9 mouse cellular contexts compared by ENCODE assay signal in the genomic region with DNA sequence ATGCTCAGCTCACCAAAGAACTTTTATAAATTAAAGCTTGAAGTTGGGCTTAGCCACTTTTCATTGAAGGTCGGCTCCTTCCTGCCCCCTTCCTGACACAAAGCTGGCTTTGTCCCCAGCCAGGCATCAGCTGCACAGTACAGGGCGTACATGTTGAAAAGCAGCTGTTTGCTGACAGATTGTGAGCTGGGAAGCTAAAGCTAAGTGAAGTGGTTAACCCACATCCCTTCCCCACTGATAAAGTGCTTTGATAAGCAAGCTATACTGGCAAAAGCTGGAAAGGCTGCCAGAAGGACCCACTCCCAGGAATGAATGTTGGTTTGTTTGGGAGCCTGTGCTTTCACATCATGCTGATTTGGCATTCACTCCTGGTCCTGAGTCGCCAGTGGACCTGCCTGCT.
DNase-seq lines count a peak whose midpoint lies in the region; ATAC-seq and TF ChIP-seq lines count a peak whose summit lies in the region.
"Had no signal": no experiment of that assay in that cellular context is flagged by ENCODE, and none has a peak within 500 bp of the region (broad histone marks: within the 10 kb centered on the region; RNA-seq: fewer than 3 reads in every experiment).

No protein-coding gene starts in this region.

- H3K9ac ChIP-seq in heart, embryonic 16.5 days (ENCODE audit: low read length) = no peak overlapping the region
- no peak overlapping the region for H3K9ac ChIP-seq in limb, embryonic 14.5 days (ENCODE audit: low read depth, low read length, severe bottlenecking)

- H3K4me2 ChIP-seq in heart, embryonic 16.5 days (ENCODE audit: low read depth, low read length) = peak overlapping the region; percentile 15; the same call in 1 of the 2 replicates
- no peak overlapping the region for H3K4me2 ChIP-seq in limb, embryonic 14.5 days (replicated peaks; ENCODE audit: low read depth, low read length, severe bottlenecking)

- TF ChIP-seq POLR2A in limb, embryonic 14.5 days (IDR thresholded peaks at IDR 0.05; ENCODE audit: borderline replicate concordance, extremely low read depth, insufficient read depth, insufficient read length) = no peak
- TF ChIP-seq POLR2A in cerebellum, adult 2 months (IDR thresholded peaks at IDR 0.05; ENCODE audit: borderline replicate concordance, insufficient read depth, low read length) = no peak

- H3K79me2 ChIP-seq in C2C12 (ENCODE audit: control insufficient read depth, insufficient read depth) = no peaks in the 10 kb centered on the region

- peaks cover 3% of the 10 kb centered on the region; the same call in 1 of the 2 replicates for H3K4me1 ChIP-seq in heart, embryonic 16.5 days (ENCODE audit: control insufficient read depth, insufficient read depth, low read length)
- no peaks in the 10 kb centered on the region for H3K4me1 ChIP-seq in limb, embryonic 14.5 days (ENCODE audit: control insufficient read depth, insufficient read depth, low read length)
- no peaks in the 10 kb centered on the region for H3K4me1 ChIP-seq in cerebellum, adult 2 months (ENCODE audit: control insufficient read depth, insufficient read depth, low read length)

- H3K79me3 ChIP-seq in C2C12 (ENCODE audit: low read depth) = no peaks in the 10 kb centered on the region

- no peak overlapping the region; the same call in 1 of the 2 replicates for H3K27ac ChIP-seq in heart, embryonic 16.5 days (ENCODE audit: low read length)
- no peak overlapping the region for H3K27ac ChIP-seq in limb, embryonic 14.5 days (replicated peaks; ENCODE audit: low read depth, low read length)
- no peak overlapping the region for H3K27ac ChIP-seq in cerebellum, adult 2 months (ENCODE audit: insufficient read depth, low read length)
- H3K27ac ChIP-seq: macrophage had no signal

- peak; percentile 91 for ATAC-seq in heart, embryonic 16.5 days (replicated peaks; ENCODE audit: extremely low read depth, insufficient read depth, low FRiP score)
- peak; percentile 26; the same call in 1 of the 2 replicates for ATAC-seq in limb, embryonic 14.5 days (ENCODE audit: low FRiP score, low read depth)

- no peaks in the 10 kb centered on the region for H3K27me3 ChIP-seq in C2C12 (ENCODE audit: control insufficient read depth, insufficient read depth, insufficient read length)
- H3K27me3 ChIP-seq in heart, embryonic 16.5 days (ENCODE audit: control insufficient read depth, insufficient read depth, low read length) = no peaks in the 10 kb centered on the region
- no peaks in the 10 kb centered on the region for H3K27me3 ChIP-seq in limb, embryonic 14.5 days (ENCODE audit: control insufficient read depth, insufficient read depth, low read length)
- H3K27me3 ChIP-seq in cerebellum, adult 2 months (ENCODE audit: control insufficient read depth, insufficient read depth, low read length) = no peaks in the 10 kb centered on the region

- DNase-seq in embryo, embryonic 11 days = peak; percentile 71
- peak; percentile 41 for DNase-seq in limb, embryonic 14.5 days (ENCODE audit: low spot score)
- DNase-seq in retina, postnatal 1 day = peak; percentile 71
- DNase-seq in cerebellum, adult 9-11 months = no peak
- no peak for DNase-seq in cerebellum, adult 2 months
- DNase-seq in T-cell, adult 2 months (ENCODE audit: low spot score) = no peak

- H3K36me3 ChIP-seq in C2C12 (ENCODE audit: control insufficient read depth, insufficient read depth) = no peaks in the 10 kb centered on the region
- no peaks in the 10 kb centered on the region for H3K36me3 ChIP-seq in heart, embryonic 16.5 days (ENCODE audit: control insufficient read depth, insufficient read depth)
- H3K36me3 ChIP-seq in limb, embryonic 14.5 days (ENCODE audit: control insufficient read depth, insufficient read depth, low read length) = no peaks in the 10 kb centered on the region

- TF ChIP-seq CTCF in C2C12 (IDR thresholded peaks at IDR 0.05; ENCODE audit: control insufficient read depth, insufficient read depth, insufficient read length) = no peak
- no peak for TF ChIP-seq CTCF in cerebellum, adult 2 months (IDR thresholded peaks at IDR 0.05; ENCODE audit: borderline replicate concordance, insufficient read depth, low read depth, low read length)

- no peaks in the 10 kb centered on the region for H3K9me3 ChIP-seq in heart, embryonic 16.5 days (replicated peaks; ENCODE audit: control insufficient read depth, low read length)
- no peaks in the 10 kb centered on the region for H3K9me3 ChIP-seq in limb, embryonic 14.5 days (ENCODE audit: control insufficient read depth, low read length)

- WGBS in heart, embryonic 16.5 days = 3% methylated on average over 3 of the region's 3 CpGs
- 28% methylated on average over 3 of the region's 3 CpGs for WGBS in limb, embryonic 14.5 days
- WGBS in cerebellum, adult 2 months = 45% methylated on average over 3 of the region's 3 CpGs

- H3K4me3 ChIP-seq in C2C12 (ENCODE audit: insufficient read depth, poor library complexity, severe bottlenecking) = no peak overlapping the region
- H3K4me3 ChIP-seq in heart, embryonic 16.5 days (ENCODE audit: low read length) = no peak overlapping the region
- H3K4me3 ChIP-seq in limb, embryonic 14.5 days (replicated peaks; ENCODE audit: low read length) = no peak overlapping the region
- no peak overlapping the region for H3K4me3 ChIP-seq in cerebellum, adult 2 months (replicated peaks; ENCODE audit: insufficient read depth, low read depth, low read length)

- no peak overlapping the region for H3ac ChIP-seq in C2C12 (ENCODE audit: control insufficient read depth, insufficient read length, low read depth)

TF ChIP-seq in C2C12, 6 proteins besides CTCF, POLR2A, EP300 and RAD21:
- TF ChIP-seq CEBPB (IDR thresholded peaks at IDR 0.05; ENCODE audit: low read depth) (no peak), MYOD1 (IDR thresholded peaks at IDR 0.05; ENCODE audit: control insufficient read depth, insufficient read length, low read depth) (peak; percentile 95), MAX (IDR thresholded peaks at IDR 0.05) (no peak), MYOG (IDR thresholded peaks at IDR 0.05; ENCODE audit: control insufficient read depth, extremely low read depth, insufficient read length) (no peak), FOSL1 (IDR thresholded peaks at IDR 0.05; ENCODE audit: insufficient read depth, low read length, poor library complexity, severe bottlenecking) (no peak), USF1 (IDR thresholded peaks at IDR 0.05; ENCODE audit: low read depth) (no peak)
TF ChIP-seq in C2C12: peak in this region for 1.

Comparison
In these comparisons a context has a peak if more than half of its experiments do, and no peak if none do; other contexts are left out.
1. DNase-seq: peak in embryo, embryonic 11 days (single experiment), limb, embryonic 14.5 days (single experiment) and retina, postnatal 1 day (single experiment); none in cerebellum, adult 9-11 months (single experiment), cerebellum, adult 2 months (0 of 2) and T-cell, adult 2 months (single experiment).